Mouse (Mus musculus): ENCODE measurements around the gene Gm3045. TPM values are rescaled to one million over a fixed set of nuclear protein-coding genes. Genes with fewer than 3 reads are reported as not detected.

The Gm3045 gene
- polyA plus RNA-seq (2017; shearing (Covaris generic)), result under 1 TPM; 0.15 to 0.23 TPM

GRCm38 (mm10) chr13:56426365-56426764 lies at the start of gene Gm3045:
TSS of gene Gm3045 (plus strand) at chr13:56426594.

DNA sequence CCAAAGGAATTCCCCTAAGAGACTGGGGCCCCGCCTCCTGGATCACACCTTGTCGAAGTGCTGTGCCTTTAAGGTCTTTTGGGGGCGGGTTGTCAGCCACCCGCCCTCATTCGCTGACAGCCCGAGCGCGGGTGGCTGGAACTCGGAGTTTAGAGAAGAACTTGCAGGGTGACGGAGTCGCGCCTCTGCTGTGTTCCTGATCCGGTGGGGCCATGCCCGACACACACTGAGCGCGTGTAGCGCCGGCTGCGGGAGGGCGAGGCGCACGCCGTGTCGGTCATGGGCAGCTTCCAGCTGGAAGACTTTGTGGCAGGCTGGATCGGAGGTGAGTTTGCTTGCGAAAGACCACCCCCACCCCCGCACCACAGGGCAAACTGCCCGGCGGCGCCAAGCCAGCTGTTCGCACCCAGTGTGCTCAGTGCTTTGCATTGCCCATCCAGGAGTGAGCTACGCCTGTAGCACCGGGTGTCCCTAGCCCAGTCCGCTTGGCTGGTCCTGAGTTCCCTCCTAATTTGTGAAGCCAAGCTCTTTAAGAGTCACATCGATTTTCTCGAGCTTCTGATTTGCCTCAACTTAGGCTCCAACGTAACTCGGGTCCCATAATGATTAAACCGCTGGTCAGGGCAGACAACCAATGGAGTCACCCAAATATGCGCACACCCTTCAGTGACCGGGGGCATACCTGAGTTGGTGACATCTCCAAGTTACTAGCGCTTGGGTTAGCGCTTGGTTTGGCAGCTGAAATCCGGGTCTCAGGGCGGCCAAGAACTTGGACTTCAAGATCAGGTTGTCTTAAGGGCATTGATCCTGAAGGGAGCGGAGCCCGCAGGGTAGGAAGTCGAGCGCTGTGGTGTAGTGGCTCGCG lies 12.0 kb downstream of the Gm3045 start, which contains the start of gene Slc25a48:
TSS of gene Slc25a48 (plus strand) at position 145 of the 865 bp plus-strand sequence.

DNA sequence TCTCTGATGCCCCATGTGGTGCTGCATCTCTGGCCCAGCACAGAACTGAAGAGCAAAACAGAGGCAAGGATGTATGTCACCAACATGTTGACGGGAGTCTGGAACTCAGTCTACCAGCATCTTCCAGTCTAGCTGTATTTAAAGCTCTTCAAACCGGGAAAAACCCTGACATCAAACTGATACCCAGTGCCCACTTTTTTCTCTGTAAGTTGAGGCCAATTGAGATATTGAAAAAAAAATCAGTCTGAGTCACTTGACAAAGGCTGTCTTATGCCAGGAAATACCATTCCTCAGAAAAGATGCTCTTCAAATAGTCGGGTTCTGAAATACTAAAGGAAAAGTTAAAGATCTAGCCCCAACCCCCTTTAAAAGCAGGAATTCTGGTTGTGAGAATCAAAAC lies 55.8 kb downstream of the Gm3045 start, which contains the start of gene Il9:
TSS of gene Il9 (minus strand) at position 101 of the 400 bp plus-strand sequence.

Other genes with a start within 250 kb of the Gm3045 start
- gene Tifab, start 247.7 kb upstream of the Gm3045 start, polyA plus RNA-seq (2017; shearing (Covaris generic)), result under 1 TPM in 1 of 2 experiments, not detected in 1; 0.14 TPM
- gene Neurog1, start 174.4 kb upstream of the Gm3045 start, polyA plus RNA-seq (2017; shearing (Covaris generic)), result not detected
- not detected for gene Cxcl14, start 130.0 kb upstream of the Gm3045 start, polyA plus RNA-seq (2017; shearing (Covaris generic))
- under 1 TPM; 0.06 to 0.11 TPM for gene Slc25a48, start 11.8 kb downstream of the Gm3045 start, polyA plus RNA-seq (2017; shearing (Covaris generic))
- not detected for gene Il9, start 55.7 kb downstream of the Gm3045 start, polyA plus RNA-seq (2017; shearing (Covaris generic))
- gene Fbxl21, start 95.9 kb downstream of the Gm3045 start, polyA plus RNA-seq (2017; shearing (Covaris generic)), result 1 to 10 TPM in 1 of 2 experiments, under 1 TPM in 1; 0.86 to 2.2 TPM
- under 1 TPM in 1 of 2 experiments, not detected in 1; 0.39 TPM for gene Lect2, start 121.9 kb downstream of the Gm3045 start, polyA plus RNA-seq (2017; shearing (Covaris generic))
- gene Tgfbi, start 182.9 kb downstream of the Gm3045 start, polyA plus RNA-seq (2017; shearing (Covaris generic)), result under 1 TPM; 0.17 to 0.45 TPM